Mouse (Mus musculus): Measurements from ENCODE around the gene Svs3a. TPM values are rescaled to one million over a fixed set of nuclear protein-coding genes. Genes with fewer than 3 reads are reported as not detected.

Gene Svs3a
- polyA plus RNA-seq, 1 experiment from 2014 or later: not detected

Other genes starting within 250 kb of the Svs3a start
- gene Stk4, start 218.9 kb upstream of the Svs3a start, polyA plus RNA-seq (2015; fragmentation: Nextera tagmentation; extraction: Ambion mirVana): 31.3 and 34.7 TPM in 2 replicates
- 58.4 and 61.0 TPM in 2 replicates for gene Tomm34, start 218.1 kb upstream of the Svs3a start, polyA plus RNA-seq (2015; fragmentation: Nextera tagmentation; extraction: Ambion mirVana)
- 1.1 and 1.3 TPM in 2 replicates for gene Kcns1, start 118.2 kb upstream of the Svs3a start, polyA plus RNA-seq (2015; fragmentation: Nextera tagmentation; extraction: Ambion mirVana)
- not detected in 2 replicates for gene Wfdc5, start 106.5 kb upstream of the Svs3a start, polyA plus RNA-seq (2015; fragmentation: Nextera tagmentation; extraction: Ambion mirVana)
- gene Wfdc12, start 98.7 kb upstream of the Svs3a start, polyA plus RNA-seq (2015; fragmentation: Nextera tagmentation; extraction: Ambion mirVana): not detected in 2 replicates
- not detected in 2 replicates for gene Wfdc15a, start 89.1 kb upstream of the Svs3a start, polyA plus RNA-seq (2015; fragmentation: Nextera tagmentation; extraction: Ambion mirVana)
- not detected in 2 replicates for gene Wfdc15b, start 67.6 kb upstream of the Svs3a start, polyA plus RNA-seq (2015; fragmentation: Nextera tagmentation; extraction: Ambion mirVana)
- not detected in 2 replicates for gene Svs2, start 50.8 kb upstream of the Svs3a start, polyA plus RNA-seq (2015; fragmentation: Nextera tagmentation; extraction: Ambion mirVana)
- gene Svs3b, start 32.6 kb upstream of the Svs3a start, polyA plus RNA-seq (2015; fragmentation: Nextera tagmentation; extraction: Ambion mirVana): not detected in 2 replicates
- not detected in 2 replicates for gene Svs4, start 10.8 kb upstream of the Svs3a start, polyA plus RNA-seq (2015; fragmentation: Nextera tagmentation; extraction: Ambion mirVana)
- not detected in 2 replicates for gene Svs6, start 27.5 kb downstream of the Svs3a start, polyA plus RNA-seq (2015; fragmentation: Nextera tagmentation; extraction: Ambion mirVana)
- gene Svs5, start 43.5 kb downstream of the Svs3a start, polyA plus RNA-seq (2015; fragmentation: Nextera tagmentation; extraction: Ambion mirVana): not detected in 2 replicates
- gene Slpi, start 99.8 kb downstream of the Svs3a start, polyA plus RNA-seq (2015; fragmentation: Nextera tagmentation; extraction: Ambion mirVana): not detected in 2 replicates
- gene Rbpjl, start 113.9 kb downstream of the Svs3a start, polyA plus RNA-seq (2015; fragmentation: Nextera tagmentation; extraction: Ambion mirVana): 0.10 and 0.11 TPM in 2 replicates
- 2.0 and 3.1 TPM in 2 replicates for gene Matn4, start 115.9 kb downstream of the Svs3a start, polyA plus RNA-seq (2015; fragmentation: Nextera tagmentation; extraction: Ambion mirVana)
- gene Sdc4, start 154.6 kb downstream of the Svs3a start, polyA plus RNA-seq (2015; fragmentation: Nextera tagmentation; extraction: Ambion mirVana): 5.1 and 8.2 TPM in 2 replicates
- 69.5 and 76.9 TPM in 2 replicates for gene Sys1, start 167.7 kb downstream of the Svs3a start, polyA plus RNA-seq (2015; fragmentation: Nextera tagmentation; extraction: Ambion mirVana)
- 9.8 and 11.4 TPM in 2 replicates for gene Gm20458, start 171.7 kb downstream of the Svs3a start, polyA plus RNA-seq (2015; fragmentation: Nextera tagmentation; extraction: Ambion mirVana)
- gene Trp53tg5, start 184.5 kb downstream of the Svs3a start, polyA plus RNA-seq (2015; fragmentation: Nextera tagmentation; extraction: Ambion mirVana): not detected in 2 replicates
- gene Dbndd2, start 196.8 kb downstream of the Svs3a start, polyA plus RNA-seq (2015; fragmentation: Nextera tagmentation; extraction: Ambion mirVana): 5.3 and 9.2 TPM in 2 replicates
- gene Pigt, start 208.3 kb downstream of the Svs3a start, polyA plus RNA-seq (2015; fragmentation: Nextera tagmentation; extraction: Ambion mirVana): 58.6 and 68.3 TPM in 2 replicates